Comparison of ENCODE assay signal across 19 mouse cellular contexts in genomic region chr9:94856093-94856492, GRCm38 (mm10).
DNase-seq lines count a peak whose midpoint lies in the region; ATAC-seq and TF ChIP-seq lines count a peak whose summit lies in the region.
"Had no signal": no experiment of that assay in that cellular context is flagged by ENCODE, and none has a peak within 500 bp of the region (broad histone marks: within the 10 kb centered on the region; RNA-seq: fewer than 3 reads in every experiment).

No protein-coding gene starts in this region.

- WGBS in midbrain, embryonic 14.5 days = 50% methylated on average over 3 of the region's 3 CpGs
- 50% methylated on average over 3 of the region's 3 CpGs for WGBS in midbrain, embryonic 13.5 days
- 42% methylated on average over 3 of the region's 3 CpGs for WGBS in forebrain, postnatal 0 days

- no peak overlapping the region; the same call in 1 of the 2 replicates for H3K27ac ChIP-seq in midbrain, embryonic 14.5 days (replicated peaks; ENCODE audit: low read depth, low read length)
- H3K27ac ChIP-seq in midbrain, embryonic 13.5 days = no peak overlapping the region
- no peak overlapping the region for H3K27ac ChIP-seq in forebrain, postnatal 0 days (ENCODE audit: low read depth, low read length)
- H3K27ac ChIP-seq in layer of hippocampus, adult 2 months = no peak overlapping the region
- H3K27ac ChIP-seq: embryonic facial prominence, embryonic 15.5 days; gastrocnemius, adult 2 months; hindbrain, embryonic 10.5 days; hindbrain, embryonic 14.5 days had no signal

- H3K9me3 ChIP-seq in midbrain, embryonic 14.5 days (ENCODE audit: control insufficient read depth, low read length) = no peaks in the 10 kb centered on the region
- H3K9me3 ChIP-seq in midbrain, embryonic 13.5 days = no peaks in the 10 kb centered on the region
- H3K9me3 ChIP-seq in forebrain, postnatal 0 days (ENCODE audit: low read length) = no peaks in the 10 kb centered on the region
- H3K9me3 ChIP-seq: embryonic facial prominence, embryonic 15.5 days; heart, embryonic 12.5 days; hindbrain, embryonic 10.5 days had no signal

- 0 out of 2 replicates have a peak overlapping the region, but pooled peaks have one; percentile 14 for H3K9ac ChIP-seq in midbrain, embryonic 14.5 days (replicated peaks; ENCODE audit: low read length)
- no peak overlapping the region for H3K9ac ChIP-seq in midbrain, embryonic 13.5 days (replicated peaks)
- H3K9ac ChIP-seq in forebrain, postnatal 0 days = no peak overlapping the region
- H3K9ac ChIP-seq: embryonic facial prominence, embryonic 15.5 days; heart, embryonic 12.5 days; hindbrain, embryonic 14.5 days had no signal

- no peak overlapping the region for H3K4me3 ChIP-seq in midbrain, embryonic 14.5 days (replicated peaks; ENCODE audit: low read depth, low read length)
- no peak overlapping the region for H3K4me3 ChIP-seq in midbrain, embryonic 13.5 days (replicated peaks)
- no peak overlapping the region for H3K4me3 ChIP-seq in forebrain, postnatal 0 days (ENCODE audit: low read depth, low read length)
- no peak overlapping the region for H3K4me3 ChIP-seq in layer of hippocampus, adult 2 months
- H3K4me3 ChIP-seq: embryonic facial prominence, embryonic 15.5 days; erythroblast, embryonic 14.5 days; gastrocnemius, adult 2 months; heart, embryonic 12.5 days; hindbrain, embryonic 10.5 days had no signal

- H3K36me3 ChIP-seq in midbrain, embryonic 14.5 days (ENCODE audit: control insufficient read depth, insufficient read depth, low read length) = no peaks in the 10 kb centered on the region
- no peaks in the 10 kb centered on the region for H3K36me3 ChIP-seq in midbrain, embryonic 13.5 days
- no peaks in the 10 kb centered on the region for H3K36me3 ChIP-seq in forebrain, postnatal 0 days (ENCODE audit: insufficient read depth)
- H3K36me3 ChIP-seq: embryonic facial prominence, embryonic 15.5 days; heart, embryonic 12.5 days; hindbrain, embryonic 10.5 days had no signal

- no peak overlapping the region for H3K4me2 ChIP-seq in midbrain, embryonic 14.5 days (ENCODE audit: low read length)
- no peak overlapping the region for H3K4me2 ChIP-seq in midbrain, embryonic 13.5 days (replicated peaks)
- no peak overlapping the region for H3K4me2 ChIP-seq in forebrain, postnatal 0 days (ENCODE audit: low read depth)
- H3K4me2 ChIP-seq: embryonic facial prominence, embryonic 15.5 days; heart, embryonic 12.5 days; hindbrain, embryonic 14.5 days had no signal

- H3K4me1 ChIP-seq in midbrain, embryonic 14.5 days (ENCODE audit: control insufficient read depth, insufficient read depth, low read length) = peaks cover 6% of the 10 kb centered on the region; the same call in 1 of the 2 replicates
- H3K4me1 ChIP-seq in midbrain, embryonic 13.5 days (replicated peaks) = peaks cover 9% of the 10 kb centered on the region; the same call in 1 of the 2 replicates
- 0 out of 2 replicates have a peak, but pooled peaks cover 3% of the 10 kb centered on the region for H3K4me1 ChIP-seq in forebrain, postnatal 0 days (ENCODE audit: insufficient read depth)
- H3K4me1 ChIP-seq: embryonic facial prominence, embryonic 15.5 days; heart, embryonic 12.5 days; hindbrain, embryonic 10.5 days had no signal

- DNase-seq in midbrain, embryonic 14.5 days = no peak
- DNase-seq in brain, adult 2 months (ENCODE audit: low read depth, low spot score) = peak; percentile 18
- no peak for DNase-seq in forebrain, postnatal 0 days
- no peak for DNase-seq in urinary bladder, postnatal 36 days (ENCODE audit: low spot score in 2 of 2)
- no peak for DNase-seq in layer of hippocampus, adult 2 months (ENCODE audit: low spot score in 2 of 2)
- DNase-seq: adrenal gland, adult 8-10 months; adrenal gland, postnatal 36 days; cerebellum, adult 11 months; cerebellum, adult 8-10 months; cerebellum, postnatal 14 days; embryo, embryonic 11 days; gastrocnemius, adult 2 months; gastrocnemius, postnatal 25 days had no signal

- no peak for ATAC-seq in midbrain, embryonic 14.5 days (ENCODE audit: low FRiP score, low TSS enrichment)
- no peak for ATAC-seq in midbrain, embryonic 13.5 days
- peak; percentile 65; the same call in 1 of the 2 replicates for ATAC-seq in forebrain, postnatal 0 days

- no peak for TF ChIP-seq CTCF in forebrain, postnatal 0 days (IDR thresholded peaks at IDR 0.05; ENCODE audit: low read depth)
- no peak for TF ChIP-seq CTCF in layer of hippocampus, adult 2 months (conservative IDR thresholded peaks at IDR 0.05)

- H3K27me3 ChIP-seq in midbrain, embryonic 14.5 days (ENCODE audit: control insufficient read depth, insufficient read depth, low read length) = no peaks in the 10 kb centered on the region
- no peaks in the 10 kb centered on the region for H3K27me3 ChIP-seq in midbrain, embryonic 13.5 days
- H3K27me3 ChIP-seq in forebrain, postnatal 0 days (ENCODE audit: insufficient read depth, low read length) = no peaks in the 10 kb centered on the region
- H3K27me3 ChIP-seq: embryonic facial prominence, embryonic 15.5 days; heart, embryonic 12.5 days had no signal
